Comparison of ENCODE assay signal across 17 mouse cellular contexts in the genomic region with DNA sequence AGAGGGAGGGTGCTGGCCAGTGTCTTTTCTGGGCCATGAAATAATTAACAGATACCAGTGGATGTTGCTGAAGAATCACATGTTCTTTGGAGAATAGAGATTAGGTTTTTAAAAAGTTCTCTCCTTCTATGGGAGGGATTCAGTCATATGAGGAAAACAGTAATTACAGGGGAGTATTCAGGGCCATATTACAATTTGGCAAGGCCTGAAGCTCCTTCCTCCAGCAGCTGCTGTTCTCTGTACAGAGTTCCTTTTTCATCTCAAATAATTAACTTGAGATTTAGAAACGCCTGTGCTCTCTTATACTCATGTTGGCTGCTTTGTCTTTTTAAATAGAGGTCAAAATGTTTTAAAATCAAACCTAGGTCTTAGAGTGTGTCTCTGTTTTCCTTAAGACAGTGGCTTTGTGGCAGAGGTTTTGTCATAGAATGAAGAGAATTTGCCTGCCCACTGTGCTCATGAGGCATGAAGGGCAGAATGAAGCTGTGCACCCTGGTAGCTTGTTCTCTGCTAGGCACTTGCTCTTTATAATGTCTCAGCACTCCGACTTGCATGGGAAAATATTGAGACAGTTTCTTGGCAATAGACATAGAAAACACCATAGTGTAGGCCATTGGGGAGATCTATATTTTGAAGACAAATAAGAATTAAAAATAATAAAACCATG.
DNase-seq lines count a peak whose midpoint lies in the region; ATAC-seq lines count a peak whose summit lies in the region.
"Had no signal": no experiment of that assay in that cellular context is flagged by ENCODE, and none has a peak within 500 bp of the region (broad histone marks: within the 10 kb centered on the region; RNA-seq: fewer than 3 reads in every experiment).

No protein-coding gene starts in this region.

- no peaks in the 10 kb centered on the region for H3K27me3 ChIP-seq in embryonic facial prominence, embryonic 14.5 days (replicated peaks; ENCODE audit: control insufficient read depth, insufficient read depth, low read length)
- no peaks in the 10 kb centered on the region for H3K27me3 ChIP-seq in embryonic facial prominence, embryonic 10.5 days (replicated peaks; ENCODE audit: low read depth, poor library complexity, severe bottlenecking)
- H3K27me3 ChIP-seq in midbrain, embryonic 11.5 days (ENCODE audit: control insufficient read depth, insufficient read depth, low read length): no peaks in the 10 kb centered on the region
- no peaks in the 10 kb centered on the region for H3K27me3 ChIP-seq in midbrain, embryonic 15.5 days (replicated peaks)
- H3K27me3 ChIP-seq in forebrain, embryonic 15.5 days: no peaks in the 10 kb centered on the region
- H3K27me3 ChIP-seq: limb, embryonic 15.5 days had no signal

- H3K4me3 ChIP-seq in embryonic facial prominence, embryonic 14.5 days (ENCODE audit: low read depth, low read length): no peak overlapping the region
- no peak overlapping the region for H3K4me3 ChIP-seq in embryonic facial prominence, embryonic 10.5 days
- H3K4me3 ChIP-seq in midbrain, embryonic 11.5 days (ENCODE audit: low read depth, low read length): no peak overlapping the region
- no peak overlapping the region for H3K4me3 ChIP-seq in midbrain, embryonic 15.5 days
- H3K4me3 ChIP-seq in forebrain, embryonic 15.5 days: no peak overlapping the region
- H3K4me3 ChIP-seq: limb, embryonic 15.5 days had no signal

- H3K9me3 ChIP-seq in embryonic facial prominence, embryonic 14.5 days (ENCODE audit: control insufficient read depth, low read length): no peaks in the 10 kb centered on the region
- no peaks in the 10 kb centered on the region for H3K9me3 ChIP-seq in embryonic facial prominence, embryonic 10.5 days
- H3K9me3 ChIP-seq in midbrain, embryonic 11.5 days (ENCODE audit: control insufficient read depth, low read length): no peaks in the 10 kb centered on the region
- H3K9me3 ChIP-seq in midbrain, embryonic 15.5 days: no peaks in the 10 kb centered on the region
- H3K9me3 ChIP-seq in forebrain, embryonic 15.5 days: no peaks in the 10 kb centered on the region
- H3K9me3 ChIP-seq: limb, embryonic 15.5 days had no signal

- no peak overlapping the region for H3K9ac ChIP-seq in embryonic facial prominence, embryonic 14.5 days (ENCODE audit: low read depth, low read length)
- no peak overlapping the region for H3K9ac ChIP-seq in midbrain, embryonic 11.5 days (ENCODE audit: low read length)
- H3K9ac ChIP-seq in midbrain, embryonic 15.5 days: no peak overlapping the region
- H3K9ac ChIP-seq in forebrain, embryonic 15.5 days (replicated peaks): no peak overlapping the region
- H3K9ac ChIP-seq: limb, embryonic 15.5 days; lung, embryonic 14.5 days had no signal

- peak; percentile 74; the same call in 1 of the 2 replicates for ATAC-seq in embryonic facial prominence, embryonic 14.5 days (ENCODE audit: low read depth)
- ATAC-seq in midbrain, embryonic 11.5 days (ENCODE audit: low FRiP score): 0 out of 2 replicates have a peak, but pooled peaks have one; percentile 24
- no peak for ATAC-seq in midbrain, embryonic 15.5 days (replicated peaks)
- ATAC-seq in forebrain, embryonic 15.5 days (replicated peaks): peak; percentile 79

- no peaks in the 10 kb centered on the region for H3K36me3 ChIP-seq in embryonic facial prominence, embryonic 14.5 days (ENCODE audit: control insufficient read depth, insufficient read depth, low read length)
- H3K36me3 ChIP-seq in embryonic facial prominence, embryonic 10.5 days (replicated peaks): no peaks in the 10 kb centered on the region
- no peaks in the 10 kb centered on the region for H3K36me3 ChIP-seq in midbrain, embryonic 11.5 days (ENCODE audit: control insufficient read depth, insufficient read depth, low read length)
- H3K36me3 ChIP-seq in midbrain, embryonic 15.5 days (replicated peaks): no peaks in the 10 kb centered on the region
- no peaks in the 10 kb centered on the region for H3K36me3 ChIP-seq in forebrain, embryonic 15.5 days
- H3K36me3 ChIP-seq: limb, embryonic 15.5 days had no signal

- 54% methylated on average over 2 of the region's 2 CpGs for WGBS in embryonic facial prominence, embryonic 14.5 days
- WGBS in embryonic facial prominence, embryonic 10.5 days: 50% methylated on average over 2 of the region's 2 CpGs
- 19% methylated on average over 2 of the region's 2 CpGs for WGBS in midbrain, embryonic 11.5 days
- WGBS in midbrain, embryonic 15.5 days: 13% methylated on average over 2 of the region's 2 CpGs
- WGBS in forebrain, embryonic 15.5 days: 6% methylated on average over 2 of the region's 2 CpGs

- no peaks in the 10 kb centered on the region for H3K4me1 ChIP-seq in embryonic facial prominence, embryonic 14.5 days (ENCODE audit: control insufficient read depth, insufficient read depth, low read length)
- no peaks in the 10 kb centered on the region for H3K4me1 ChIP-seq in embryonic facial prominence, embryonic 10.5 days
- no peaks in the 10 kb centered on the region; the same call in 1 of the 2 replicates for H3K4me1 ChIP-seq in midbrain, embryonic 11.5 days (ENCODE audit: control insufficient read depth, insufficient read depth, low read length)
- 0 out of 2 replicates have a peak, but pooled peaks cover 2% of the 10 kb centered on the region for H3K4me1 ChIP-seq in midbrain, embryonic 15.5 days
- H3K4me1 ChIP-seq in forebrain, embryonic 15.5 days: peaks cover 9% of the 10 kb centered on the region
- H3K4me1 ChIP-seq: limb, embryonic 15.5 days had no signal

- H3K27ac ChIP-seq in embryonic facial prominence, embryonic 14.5 days (replicated peaks; ENCODE audit: low read depth, low read length): no peak overlapping the region
- no peak overlapping the region for H3K27ac ChIP-seq in embryonic facial prominence, embryonic 10.5 days (replicated peaks)
- no peak overlapping the region for H3K27ac ChIP-seq in midbrain, embryonic 11.5 days (ENCODE audit: low read depth, low read length)
- H3K27ac ChIP-seq in midbrain, embryonic 15.5 days: no peak overlapping the region
- peak overlapping the region; percentile 59 for H3K27ac ChIP-seq in forebrain, embryonic 15.5 days (replicated peaks)
- H3K27ac ChIP-seq: limb, embryonic 15.5 days; macrophage had no signal

- H3K4me2 ChIP-seq in embryonic facial prominence, embryonic 14.5 days (ENCODE audit: low read depth, low read length): no peak overlapping the region
- H3K4me2 ChIP-seq in midbrain, embryonic 11.5 days: no peak overlapping the region
- H3K4me2 ChIP-seq in midbrain, embryonic 15.5 days: no peak overlapping the region
- H3K4me2 ChIP-seq in forebrain, embryonic 15.5 days (replicated peaks): no peak overlapping the region
- H3K4me2 ChIP-seq: limb, embryonic 15.5 days; lung, embryonic 14.5 days had no signal

- peak; percentile 23 for DNase-seq in embryonic facial prominence, embryonic 14.5 days (ENCODE audit: low spot score)
- DNase-seq in embryonic facial prominence, embryonic 10.5 days (ENCODE audit: low spot score): no peak
- DNase-seq in midbrain, embryonic 11.5 days (ENCODE audit: low spot score, missing footprints): no peak
- no peak for DNase-seq in urinary bladder, adult 2 months (ENCODE audit: low spot score)
- no peak for DNase-seq in liver
- no peak for DNase-seq in urinary bladder, postnatal 14 days (ENCODE audit: low spot score)
- DNase-seq: adrenal gland, adult 2 months; cerebellum, adult 11-12 months; heart, adult 18-20 months; kidney, adult 2 months; kidney, postnatal 36 days; lung, embryonic 14.5 days; right cerebral cortex, postnatal 14 days had no signal
